Mouse (Mus musculus) myocyte (in vitro differentiated cells): Measurements from ENCODE around the gene 4933412E24Rik. TPM values are rescaled to one million over a fixed set of nuclear protein-coding genes. Genes with fewer than 3 reads are reported as not detected.

Source experiments
- H3K27me3 ChIP-seq: one replicate; pipeline ENCODE4 v1.6.1; 2011; ENCODE audit not compliant: control insufficient read depth, insufficient read depth, insufficient read length
- H3K36me3 ChIP-seq: one replicate; pipeline ENCODE4 v1.6.1; 2011; ENCODE audit not compliant: control insufficient read depth, insufficient read depth
- H3K4me2 ChIP-seq: one replicate; pipeline ENCODE4 v1.6.1; 2011; ENCODE audit warnings: low read depth, control low read depth
- H3K4me3 ChIP-seq: one replicate; pipeline ENCODE4 v1.5.1; 2011; ENCODE audit warnings: mild to moderate bottlenecking, control low read depth, moderate library complexity
- H3K79me2 ChIP-seq: one replicate; pipeline ENCODE4 v1.6.1; 2011; ENCODE audit not compliant: control insufficient read depth, insufficient read depth
- H3ac ChIP-seq: one replicate; pipeline ENCODE4 v1.6.1; 2011; ENCODE audit not compliant: control insufficient read depth, insufficient read length
- CEBPB ChIP-seq: IDR thresholded peaks from 2 replicates; pipeline ENCODE4 v1.6.1; 2011; ENCODE audit warnings: mild to moderate bottlenecking, moderate library complexity; ENCODE audit not compliant: poor library complexity, insufficient read depth, severe bottlenecking
- E2F4 ChIP-seq: IDR thresholded peaks from one replicate; pipeline ENCODE4 v1.6.1; 2011; ENCODE audit warnings: mild to moderate bottlenecking, control low read depth, moderate library complexity; ENCODE audit not compliant: insufficient read depth
- MAX ChIP-seq: IDR thresholded peaks from one replicate; pipeline ENCODE4 v1.6.1; 2011; ENCODE audit warnings: low read depth, mild to moderate bottlenecking, control low read depth
- MYOD1 ChIP-seq, 3 experiments: IDR thresholded peaks; one replicate each; pipeline ENCODE4 v1.6.1; 2011; ENCODE audit warnings: control low read depth in 2 of 3, low read depth in 2 of 3, mild to moderate bottlenecking in 2 of 3, moderate library complexity in 1 of 3; ENCODE audit not compliant: insufficient read length in 2 of 3, control insufficient read depth in 1 of 3
- MYOG ChIP-seq, 3 experiments: IDR thresholded peaks; one replicate each; pipeline ENCODE4 v1.6.1; 2011; ENCODE audit warnings: control low read depth in 2 of 3, low read depth in 2 of 3, mild to moderate bottlenecking in 2 of 3; ENCODE audit not compliant: insufficient read length in 2 of 3, control insufficient read depth in 1 of 3, insufficient read depth in 1 of 3
- POLR2A ChIP-seq: IDR thresholded peaks from one replicate; pipeline ENCODE4 v1.6.1; 2011; ENCODE audit warnings: low read depth, mild to moderate bottlenecking, control low read depth, moderate library complexity; ENCODE audit not compliant: insufficient read length
- POLR2AphosphoS2 ChIP-seq: IDR thresholded peaks from one replicate; pipeline ENCODE4 v1.6.1; 2011; ENCODE audit warnings: low read depth, control low read depth; ENCODE audit not compliant: insufficient read length
- REST ChIP-seq: IDR thresholded peaks from one replicate; pipeline ENCODE4 v1.6.1; 2011; ENCODE audit warnings: mild to moderate bottlenecking, control low read depth, moderate library complexity; ENCODE audit not compliant: insufficient read depth, insufficient read length
- SRF ChIP-seq: IDR thresholded peaks from one replicate; pipeline ENCODE4 v1.6.1; 2011; ENCODE audit warnings: low read depth; ENCODE audit not compliant: control insufficient read depth, insufficient read length
- TCF12 ChIP-seq: IDR thresholded peaks from one replicate; pipeline ENCODE4 v1.6.1; 2011; ENCODE audit warnings: mild to moderate bottlenecking, control low read depth; ENCODE audit not compliant: poor library complexity, insufficient read depth, severe bottlenecking
- TCF3 ChIP-seq: IDR thresholded peaks from one replicate; pipeline ENCODE4 v1.6.1; 2011; ENCODE audit warnings: low read depth, control low read depth; ENCODE audit not compliant: insufficient read length
- USF1 ChIP-seq: IDR thresholded peaks from one replicate; pipeline ENCODE4 v1.6.1; 2011; ENCODE audit warnings: low read depth, mild to moderate bottlenecking, control low read depth, moderate library complexity
- polyA plus RNA-seq: library from polyadenylated mRNA; unstranded; fragments of >200 nt; fragmentation: generic; extraction: Trizol; gene quantifications from one replicate; pipeline ENCODE4 v1.2.1, GENCODE M21; 2012; ENCODE audit warnings: missing spikeins

The 4933412E24Rik gene
- not detected for polyA plus RNA-seq

DNA sequence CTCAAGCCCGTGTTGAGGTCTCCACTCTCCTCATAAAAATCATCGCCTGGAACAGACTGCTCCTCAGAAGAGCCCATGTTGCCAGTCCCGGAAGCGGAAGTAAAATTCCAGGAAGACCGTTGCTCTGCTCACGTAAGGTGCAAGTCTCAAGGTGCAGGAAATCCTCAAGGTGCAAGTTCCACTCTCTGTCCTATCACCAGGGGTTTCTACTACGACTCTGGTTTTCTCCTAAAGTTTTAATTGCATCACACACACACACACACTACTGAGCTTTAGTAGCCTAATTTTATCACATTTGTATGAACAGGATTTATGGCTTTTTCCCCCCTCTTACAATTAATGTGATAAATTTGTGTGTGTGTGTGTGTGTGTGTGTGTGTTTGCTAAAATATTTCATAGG is at the start of gene 4933412E24Rik:
4933412E24Rik (minus strand) TSS at position 101 of the 400 bp plus-strand sequence.
- no peak for TF ChIP-seq POLR2AphosphoS2
- no peak for TF ChIP-seq MAX
- TF ChIP-seq MYOG (IDR thresholded peaks at IDR 0.05; ENCODE audit: control insufficient read depth in 1 of 3, insufficient read depth in 1 of 3, insufficient read length in 2 of 3, low read depth in 2 of 3), result no peak
- no peak for TF ChIP-seq USF1
- TF ChIP-seq TCF12, result no peak
- no peak for TF ChIP-seq POLR2A
- no peak for TF ChIP-seq MYOD1 (IDR thresholded peaks at IDR 0.05; ENCODE audit: control insufficient read depth in 1 of 3, insufficient read length in 2 of 3, low read depth in 2 of 3)
- no peak for TF ChIP-seq TCF3
- no peak for TF ChIP-seq REST
- TF ChIP-seq CEBPB, result no peak
- Histone ChIP-seq H3K4me2 (no peak within 1 kb of the TSS), H3K4me3 (no peak within 1 kb of the TSS), H3K36me3 (no peaks in the 10 kb centered on the region), H3ac (no peak within 1 kb of the TSS), H3K79me2 (no peaks in the 10 kb centered on the region), H3K27me3 (peaks cover 2% of the 10 kb centered on the region)

DNA sequence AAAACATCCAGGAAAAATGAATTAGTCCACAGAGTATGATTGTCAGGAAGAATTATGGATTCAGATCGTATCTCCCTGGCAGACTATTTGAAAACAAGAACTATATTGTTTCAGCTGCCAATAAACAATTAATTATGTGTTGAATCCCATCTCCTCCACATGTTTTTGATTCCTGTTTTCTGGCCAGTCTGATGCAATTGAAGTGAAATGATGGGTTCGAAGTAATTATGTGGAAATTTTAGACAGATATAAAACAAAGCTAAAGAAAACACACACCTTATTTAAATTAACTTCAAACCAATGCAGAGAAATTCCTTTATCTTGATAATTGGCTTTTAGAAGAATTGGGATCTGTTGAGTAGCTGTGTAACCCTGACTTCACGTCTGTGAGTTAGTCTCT is 14.3 kb upstream of the 4933412E24Rik start:
- Histone ChIP-seq H3K4me2 (peak overlapping the region; percentile 35), H3K27me3 (peaks cover 5% of the 10 kb centered on the region), H3K79me2 (no peaks in the 10 kb centered on the region), H3ac (no peak overlapping the region), H3K36me3 (no peaks in the 10 kb centered on the region), H3K4me3 (no peak overlapping the region)
- TF ChIP-seq CEBPB (peak; percentile 75), E2F4 (no peak)

DNA sequence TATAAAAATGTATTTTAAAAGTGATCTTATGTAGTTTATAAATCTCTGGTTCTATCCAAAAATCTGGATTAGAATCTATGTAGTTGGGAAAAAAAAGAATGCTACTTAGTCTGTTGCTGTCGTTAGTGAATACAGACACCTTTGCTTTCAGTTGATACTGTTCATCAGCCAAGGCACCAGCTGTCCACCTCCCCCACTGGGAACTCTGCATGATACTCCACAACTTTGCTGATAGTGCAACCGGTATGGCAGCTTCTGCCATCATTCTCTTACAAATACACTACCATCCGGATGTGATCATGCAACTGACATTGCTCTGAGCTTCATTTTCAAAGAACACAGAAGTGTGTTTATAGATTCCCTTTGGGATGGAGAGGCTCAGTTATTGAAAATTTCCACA is 4.8 kb upstream of the 4933412E24Rik start:
- Histone ChIP-seq H3ac (no peak overlapping the region), H3K4me3 (no peak overlapping the region), H3K27me3 (no peaks in the 10 kb centered on the region), H3K4me2 (no peak overlapping the region), H3K79me2 (no peaks in the 10 kb centered on the region), H3K36me3 (no peaks in the 10 kb centered on the region)
- TF ChIP-seq CEBPB, result no peak
- TF ChIP-seq MYOD1 (IDR thresholded peaks at IDR 0.05; ENCODE audit: control insufficient read depth in 1 of 3, insufficient read length in 2 of 3, low read depth in 2 of 3), result no peak
- TF ChIP-seq REST, result no peak
- no peak for TF ChIP-seq SRF
- no peak for TF ChIP-seq TCF3
- no peak for TF ChIP-seq MAX
- TF ChIP-seq USF1, result no peak
- TF ChIP-seq POLR2A, result no peak
- TF ChIP-seq E2F4, result no peak
- TF ChIP-seq POLR2AphosphoS2, result no peak
- TF ChIP-seq MYOG (IDR thresholded peaks at IDR 0.05; ENCODE audit: control insufficient read depth in 1 of 3, insufficient read depth in 1 of 3, insufficient read length in 2 of 3, low read depth in 2 of 3), result no peak
- TF ChIP-seq TCF12, result no peak

DNA sequence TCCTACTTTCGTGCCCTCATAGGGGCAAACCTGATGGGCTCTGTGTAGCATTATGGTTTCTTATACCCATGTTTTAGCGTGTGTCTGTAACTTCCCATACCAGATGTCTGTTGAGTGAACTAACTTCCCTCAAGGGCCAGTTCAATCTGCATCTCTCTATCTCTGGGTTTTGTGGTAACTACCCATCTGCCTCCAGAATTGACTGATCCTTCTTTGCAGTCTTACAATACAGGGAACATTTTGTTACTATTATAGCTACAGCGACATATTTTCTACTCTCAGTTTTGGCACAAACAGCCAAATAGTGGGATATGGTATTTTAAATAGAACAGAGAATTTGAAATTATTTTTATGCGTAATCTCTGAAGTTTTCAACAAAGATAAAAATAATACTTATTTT is 6.2 kb downstream of the 4933412E24Rik start:
- Histone ChIP-seq H3K4me3 (no peak overlapping the region), H3K27me3 (peaks cover 6% of the 10 kb centered on the region), H3ac (no peak overlapping the region), H3K36me3 (no peaks in the 10 kb centered on the region), H3K79me2 (no peaks in the 10 kb centered on the region), H3K4me2 (no peak overlapping the region)
- TF ChIP-seq TCF3 (no peak), USF1 (no peak), TCF12 (no peak), E2F4 (no peak), MAX (no peak), POLR2AphosphoS2 (no peak), CEBPB (no peak), REST (no peak), POLR2A (no peak), MYOD1 (IDR thresholded peaks at IDR 0.05; ENCODE audit: control insufficient read depth in 1 of 3, insufficient read length in 2 of 3, low read depth in 2 of 3) (no peak), SRF (no peak), MYOG (IDR thresholded peaks at IDR 0.05; ENCODE audit: control insufficient read depth in 1 of 3, insufficient read depth in 1 of 3, insufficient read length in 2 of 3, low read depth in 2 of 3) (no peak)

DNA sequence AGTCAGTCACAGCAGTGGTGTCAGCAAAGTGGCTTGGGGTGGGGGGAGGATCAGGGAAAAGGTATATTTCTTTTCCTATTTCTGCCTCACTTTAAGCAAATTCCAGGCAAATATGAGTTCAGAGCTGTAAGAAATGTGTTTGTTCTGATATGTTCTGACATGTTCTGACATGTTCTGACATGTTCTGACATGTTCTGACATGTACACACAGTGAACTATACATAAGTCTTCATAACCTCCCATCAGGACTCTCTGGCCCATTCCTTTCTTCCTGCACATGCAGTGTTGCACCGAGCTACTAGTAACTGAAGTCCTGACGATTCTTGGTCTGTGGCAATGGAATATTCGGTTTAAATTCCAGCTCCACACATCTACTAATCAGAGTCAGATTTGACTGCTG is 6.8 kb downstream of the 4933412E24Rik start:
- Histone ChIP-seq H3ac (no peak overlapping the region), H3K4me3 (no peak overlapping the region), H3K27me3 (peaks cover 6% of the 10 kb centered on the region), H3K36me3 (no peaks in the 10 kb centered on the region), H3K4me2 (no peak overlapping the region), H3K79me2 (no peaks in the 10 kb centered on the region)
- TF ChIP-seq REST (no peak), E2F4 (no peak), TCF12 (no peak), MAX (no peak), POLR2A (no peak), CEBPB (no peak), POLR2AphosphoS2 (no peak), MYOG (IDR thresholded peaks at IDR 0.05; ENCODE audit: control insufficient read depth in 1 of 3, insufficient read depth in 1 of 3, insufficient read length in 2 of 3, low read depth in 2 of 3) (no peak), SRF (no peak), TCF3 (no peak), MYOD1 (IDR thresholded peaks at IDR 0.05; ENCODE audit: control insufficient read depth in 1 of 3, insufficient read length in 2 of 3, low read depth in 2 of 3) (no peak), USF1 (no peak)
